Mouse (Mus musculus) kidney, adult 2 months (tissue): ENCODE results near the gene Rap1gds1. TPM values are rescaled to one million over a fixed set of nuclear protein-coding genes. Genes with fewer than 3 reads are reported as not detected.

ENCODE experiments used
- DNase-seq: peaks from one replicate; pipeline ENCODE4 v3.0.0; 2021
- H3K27ac ChIP-seq: fragments of 200-500 bp; 2 replicates; pipeline ENCODE4 v1.5.1; 2012; ENCODE audit warnings: low read depth, low read length, control low read depth, inconsistent platforms; ENCODE audit not compliant: insufficient read depth
- H3K27me3 ChIP-seq: fragments of 200-500 bp; replicated peaks from 2 replicates; pipeline ENCODE4 v1.6.1; 2012; ENCODE audit warnings: mild to moderate bottlenecking, moderate library complexity, low read length, inconsistent platforms; ENCODE audit not compliant: control insufficient read depth, insufficient read depth
- H3K36me3 ChIP-seq: fragments of 200-500 bp; 2 replicates; pipeline ENCODE4 v1.6.1; 2012; ENCODE audit warnings: mild to moderate bottlenecking, moderate library complexity, low read length, inconsistent platforms; ENCODE audit not compliant: control insufficient read depth, insufficient read depth
- H3K4me1 ChIP-seq: fragments of 200-500 bp; 2 replicates; pipeline ENCODE4 v1.6.1; 2011; ENCODE audit warnings: low read length; ENCODE audit not compliant: control insufficient read depth, insufficient read depth
- H3K4me3 ChIP-seq: fragments of 200-500 bp; 2 replicates; pipeline ENCODE4 v1.5.1; 2011; ENCODE audit warnings: mild to moderate bottlenecking, low read depth, low read length, control low read depth; ENCODE audit not compliant: insufficient read depth
- CTCF ChIP-seq: fragments of 200-500 bp; conservative IDR thresholded peaks from 2 replicates; pipeline ENCODE4 v1.5.1; 2011; ENCODE audit warnings: low read depth, mild to moderate bottlenecking, control low read depth, low read length, moderate library complexity, mixed read lengths; ENCODE audit not compliant: insufficient read depth, insufficient read length
- POLR2A ChIP-seq: fragments of 200-500 bp; IDR thresholded peaks from one replicate; pipeline ENCODE4 v1.6.1; 2011; ENCODE audit warnings: low read depth, low read length, control low read depth
- WGBS: fragments of 180-500 bp; shearing (Covaris S2); methylation state at CpG from one replicate; pipeline ENCODE4 v1.1.7; 2018; 5-methylcytosine and 5-hydroxymethylcytosine counted together
- polyA plus RNA-seq: library from polyadenylated mRNA; depleted of rRNA; stranded (reverse); fragments of >200 nt; gene quantifications from 2 replicates; pipeline ENCODE4 v1.2.3, GENCODE M21; 2012

Rap1gds1 gene
- polyA plus RNA-seq, 1 experiment = 26.2 TPM

DNA sequence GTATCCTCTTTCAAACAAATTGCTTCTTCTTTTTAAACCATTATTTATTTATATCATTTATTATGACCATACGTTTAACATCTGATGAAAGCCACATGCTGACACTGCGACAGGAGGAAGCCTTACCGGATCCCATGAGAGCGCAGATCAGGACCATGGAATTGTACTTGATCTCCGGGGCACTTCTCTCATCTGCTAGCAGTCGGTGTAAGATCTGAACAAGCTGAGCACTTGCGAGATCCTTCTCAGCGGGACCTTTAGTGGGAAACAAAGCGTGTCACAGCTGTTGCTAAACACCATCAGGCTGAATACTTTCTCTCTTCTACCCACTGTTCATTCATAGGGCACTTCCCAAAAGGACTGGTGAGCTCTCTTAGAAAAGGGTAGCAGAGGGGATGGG lies 133.4 kb downstream of the Rap1gds1 start:
- TF ChIP-seq POLR2A = no peak
- TF ChIP-seq CTCF = no peak
- H3K36me3 ChIP-seq = peaks cover 6% of the 10 kb centered on the region
- WGBS = 73% methylated on average over 9 of the region's 9 CpGs
- H3K27ac ChIP-seq = no peak overlapping the region
- no peak overlapping the region for H3K4me3 ChIP-seq
- H3K4me1 ChIP-seq = no peaks in the 10 kb centered on the region
- no peak for DNase-seq
- no peaks in the 10 kb centered on the region for H3K27me3 ChIP-seq

DNA sequence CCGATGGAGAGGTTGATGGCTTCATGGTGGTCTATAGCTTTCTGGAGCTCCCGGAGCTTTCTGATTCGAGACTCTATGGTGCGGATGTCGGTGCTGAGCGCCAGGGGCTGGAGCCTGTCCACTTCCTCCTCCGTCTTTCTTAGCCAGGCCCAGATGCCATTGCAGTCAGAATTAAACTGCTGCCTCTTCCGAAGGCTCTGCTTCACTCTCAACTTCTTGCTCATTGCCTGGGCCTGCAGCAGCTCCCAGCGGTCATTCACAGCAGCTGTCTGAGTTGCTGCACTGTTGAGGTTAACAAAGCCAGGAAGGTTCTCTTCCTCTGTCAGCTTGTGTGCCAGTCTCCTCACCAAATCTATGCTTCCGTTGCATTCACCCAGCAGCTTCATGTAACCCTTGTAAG lies 137.8 kb downstream of the Rap1gds1 start:
- Histone ChIP-seq H3K4me1 (no peaks in the 10 kb centered on the region), H3K36me3 (peaks cover 1% of the 10 kb centered on the region), H3K27me3 (no peaks in the 10 kb centered on the region), H3K4me3 (no peak overlapping the region), H3K27ac (no peak overlapping the region)
- TF ChIP-seq CTCF (no peak), POLR2A (no peak)
- WGBS = 95% methylated on average over 10 of the region's 10 CpGs
- no peak for DNase-seq

DNA sequence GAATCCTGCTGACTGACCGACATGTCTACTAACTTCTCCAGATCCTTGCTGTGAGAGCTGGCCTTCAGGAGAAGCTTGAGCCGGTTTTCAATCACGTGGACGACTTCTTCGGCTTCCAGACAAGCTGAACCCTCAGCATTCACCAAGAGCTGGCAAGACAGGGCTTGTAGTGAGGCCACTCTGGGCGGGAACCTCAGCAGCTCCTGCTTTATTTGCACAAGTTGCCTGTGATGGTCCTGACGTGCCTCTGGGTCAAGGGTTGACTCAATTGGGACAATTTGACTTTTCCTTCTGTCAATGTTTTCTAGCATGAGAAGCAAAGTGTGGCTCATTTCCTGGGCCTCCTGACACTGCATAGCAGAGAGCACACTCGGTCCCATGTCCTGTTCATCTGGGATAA lies 138.2 kb downstream of the Rap1gds1 start:
- no peak overlapping the region for H3K4me3 ChIP-seq
- WGBS = 90% methylated on average over 8 of the region's 8 CpGs
- H3K27me3 ChIP-seq = no peaks in the 10 kb centered on the region
- no peak for TF ChIP-seq CTCF
- H3K4me1 ChIP-seq = no peaks in the 10 kb centered on the region
- no peak overlapping the region for H3K27ac ChIP-seq
- no peak for DNase-seq
- H3K36me3 ChIP-seq = peaks cover 1% of the 10 kb centered on the region

DNA sequence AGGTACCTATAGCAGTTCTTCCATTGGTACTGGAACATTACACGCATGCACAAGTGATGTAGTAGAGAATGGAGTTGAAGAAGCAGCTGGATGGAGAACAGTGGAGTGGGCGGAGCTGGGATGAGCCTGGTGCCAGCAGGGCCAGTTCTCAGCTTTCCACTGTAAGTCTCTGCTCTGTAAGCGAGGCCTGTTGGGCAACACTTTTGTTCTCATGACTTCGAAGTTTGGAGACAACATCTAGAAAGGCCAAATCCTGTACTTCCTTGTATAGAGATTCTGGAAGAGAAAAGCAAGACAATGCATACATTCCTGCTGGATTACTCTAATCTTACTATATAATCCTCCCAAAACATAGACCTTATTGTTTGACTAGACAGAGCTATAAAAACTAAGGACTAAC lies 147.6 kb downstream of the Rap1gds1 start:
- DNase-seq = no peak

DNA sequence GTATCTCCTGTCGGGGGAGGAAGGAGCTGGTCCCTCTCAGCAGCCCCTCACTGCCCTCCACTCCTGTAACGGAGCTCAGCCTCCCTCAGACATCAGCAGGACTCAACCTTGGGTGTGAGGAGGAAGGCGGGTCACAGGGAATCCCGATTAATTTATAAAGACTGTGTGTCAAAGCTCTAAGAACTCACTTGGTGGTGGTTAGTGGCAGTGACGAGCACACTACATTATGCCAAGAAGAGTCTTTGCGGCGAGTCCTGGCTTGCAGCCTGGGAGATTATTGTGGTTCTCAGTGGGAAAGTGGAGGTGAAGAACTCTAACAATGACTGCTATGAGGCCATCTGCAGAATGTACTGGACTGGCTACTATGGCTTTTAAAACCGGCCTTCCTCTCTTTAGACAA lies 148.8 kb downstream of the Rap1gds1 start:
- WGBS = 91% methylated on average over 8 of the region's 8 CpGs
- TF ChIP-seq POLR2A (no peak), CTCF (no peak)
- Histone ChIP-seq H3K4me1 (no peaks in the 10 kb centered on the region), H3K4me3 (no peak overlapping the region), H3K36me3 (no peaks in the 10 kb centered on the region; the same call in 1 of the 2 replicates), H3K27me3 (no peaks in the 10 kb centered on the region), H3K27ac (no peak overlapping the region)
- no peak for DNase-seq

More for the DNA sequence above, 147.6 kb downstream of the Rap1gds1 start:
- TF ChIP-seq CTCF (no peak), POLR2A (no peak)
- H3K36me3 ChIP-seq = no peaks in the 10 kb centered on the region; the same call in 1 of the 2 replicates
- no peak overlapping the region for H3K27ac ChIP-seq
- H3K4me3 ChIP-seq = no peak overlapping the region
- H3K4me1 ChIP-seq = no peaks in the 10 kb centered on the region
- H3K27me3 ChIP-seq = no peaks in the 10 kb centered on the region
- WGBS = 92% methylated on average over 4 of the region's 4 CpGs

DNA sequence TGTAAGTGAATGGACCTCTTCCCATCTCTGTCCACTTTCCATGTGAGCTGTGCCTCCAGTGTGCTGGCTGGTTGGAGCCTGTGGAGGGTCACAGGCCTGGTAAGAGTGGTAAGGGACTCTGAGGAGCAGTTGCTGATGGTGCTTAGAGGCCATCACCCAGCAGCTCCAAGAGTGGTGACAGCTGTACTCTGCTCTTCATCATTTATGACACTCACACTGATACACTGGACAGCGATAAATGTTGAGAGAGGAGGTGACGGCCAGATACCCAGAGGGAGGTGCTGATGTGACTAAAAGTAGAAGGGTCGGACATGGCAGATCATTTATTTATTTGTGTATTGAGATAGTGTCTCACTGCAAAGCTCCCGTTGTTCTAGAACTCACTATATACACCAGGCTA lies 156.8 kb downstream of the Rap1gds1 start:
- TF ChIP-seq POLR2A (no peak), CTCF (no peak)
- no peak overlapping the region for H3K27ac ChIP-seq
- no peak overlapping the region for H3K4me3 ChIP-seq
- no peaks in the 10 kb centered on the region for H3K36me3 ChIP-seq
- H3K27me3 ChIP-seq = no peaks in the 10 kb centered on the region
- no peak for DNase-seq
- H3K4me1 ChIP-seq = no peaks in the 10 kb centered on the region
- WGBS = 95% methylated on average over 4 of the region's 4 CpGs

DNA sequence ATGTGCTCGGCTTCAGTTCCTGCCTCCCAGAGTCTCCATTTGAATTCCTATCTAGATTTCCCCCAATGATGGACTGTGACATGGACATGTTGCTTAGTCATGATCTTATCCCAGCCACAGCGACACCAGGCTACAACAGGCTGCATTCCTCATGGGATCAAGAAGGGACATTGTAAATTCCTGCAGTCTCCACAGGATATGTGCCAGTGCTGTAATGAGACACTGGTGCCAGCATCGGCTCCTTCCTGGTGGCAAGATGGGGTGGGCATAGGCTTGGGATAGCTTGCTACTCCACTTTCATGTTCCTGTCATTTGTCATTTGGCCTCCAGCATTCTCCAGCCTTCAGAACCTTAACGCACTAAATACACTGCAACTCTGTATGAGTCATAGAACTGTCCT lies 158.0 kb downstream of the Rap1gds1 start:
- 72% methylated on average over 4 of the region's 4 CpGs for WGBS
- TF ChIP-seq CTCF (no peak), POLR2A (no peak)
- DNase-seq = no peak
- Histone ChIP-seq H3K27me3 (no peaks in the 10 kb centered on the region), H3K4me3 (no peak overlapping the region), H3K4me1 (no peaks in the 10 kb centered on the region), H3K36me3 (no peaks in the 10 kb centered on the region), H3K27ac (no peak overlapping the region)

DNA sequence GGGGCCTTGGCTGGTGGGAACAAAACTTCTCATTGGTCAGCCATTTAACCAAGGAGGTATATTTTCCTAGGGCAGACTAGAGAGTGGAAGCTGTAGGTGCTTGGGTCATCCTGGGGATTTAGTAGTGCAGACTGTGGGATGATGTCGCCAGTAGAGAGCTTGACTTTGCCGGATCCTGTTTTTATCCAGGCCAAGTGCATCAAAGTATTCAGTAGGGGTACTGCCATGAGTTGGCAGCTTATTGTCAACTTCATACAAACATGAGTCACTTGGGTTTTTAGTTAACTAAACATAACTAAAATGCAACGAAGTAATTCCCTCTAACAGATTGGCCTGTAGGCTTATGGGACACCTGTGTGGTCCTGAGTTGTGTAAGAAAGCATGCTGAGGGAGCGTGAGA lies 158.4 kb downstream of the Rap1gds1 start:
- Histone ChIP-seq H3K27me3 (no peaks in the 10 kb centered on the region), H3K27ac (no peak overlapping the region), H3K36me3 (no peaks in the 10 kb centered on the region), H3K4me3 (no peak overlapping the region), H3K4me1 (no peaks in the 10 kb centered on the region)
- no peak for TF ChIP-seq POLR2A
- no peak for TF ChIP-seq CTCF
- DNase-seq = no peak
- 89% methylated on average over 4 of the region's 4 CpGs for WGBS
